ENCODE assay signal across 38 mouse cellular contexts in the genomic region with DNA sequence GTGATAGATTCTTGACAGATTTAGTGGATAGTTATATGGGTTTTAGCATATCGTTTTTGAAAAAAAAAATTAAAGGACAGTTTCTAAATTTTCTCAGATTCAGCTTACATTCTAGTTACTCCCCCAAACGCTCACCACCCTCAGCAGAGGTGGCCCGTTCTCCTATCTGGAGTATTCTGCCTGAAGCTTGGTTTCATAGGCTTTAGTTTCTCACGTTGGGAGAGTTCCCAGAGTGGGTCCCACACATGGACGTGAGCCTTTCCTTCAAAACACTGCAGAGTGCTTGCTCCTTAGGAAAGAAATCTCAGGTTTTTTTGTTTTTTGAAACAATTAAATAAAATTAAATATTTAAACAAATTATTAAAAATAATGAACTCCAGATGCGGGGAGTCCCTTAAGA. TPM values are rescaled to one million over a fixed set of nuclear protein-coding genes. Genes with fewer than 3 reads are reported as not detected.
"Had no signal": no experiment of that assay in that cellular context is flagged by ENCODE, and none has a peak within 500 bp of the region (broad histone marks: within the 10 kb centered on the region; RNA-seq: fewer than 3 reads in every experiment).

No protein-coding gene starts in this region.

- DNase-seq: left cerebral cortex, postnatal 4 days; liver; liver, embryonic 13.5 days; lung, adult 18-20 months; lung, adult 2 months; lung, embryonic 14.5 days; lung, postnatal 10 days; lung, postnatal 14 days; lung, postnatal 36 days; lung, postnatal 4 days; midbrain, embryonic 14.5 days had no signal

- H3K9me3 ChIP-seq: limb, embryonic 10.5 days; limb, embryonic 12.5 days; limb, embryonic 13.5 days; limb, embryonic 15.5 days; liver, embryonic 12.5 days; liver, embryonic 13.5 days; liver, embryonic 15.5 days; lung, embryonic 15.5 days; megakaryocyte, embryonic 14.5 days; midbrain, embryonic 10.5 days; midbrain, embryonic 12.5 days; midbrain, embryonic 13.5 days; midbrain, embryonic 15.5 days; neural tube, embryonic 12.5 days had no signal

- H3K4me1 ChIP-seq: limb, embryonic 10.5 days; limb, embryonic 12.5 days; limb, embryonic 15.5 days; liver, embryonic 12.5 days; liver, embryonic 13.5 days; liver, embryonic 15.5 days; midbrain, embryonic 10.5 days; midbrain, embryonic 12.5 days; midbrain, embryonic 13.5 days; midbrain, embryonic 15.5 days; neural tube, embryonic 12.5 days had no signal

- H3K36me3 ChIP-seq: limb, embryonic 10.5 days; limb, embryonic 12.5 days; limb, embryonic 13.5 days; limb, embryonic 15.5 days; liver, embryonic 12.5 days; liver, embryonic 13.5 days; liver, embryonic 15.5 days; lung, embryonic 15.5 days; midbrain, embryonic 10.5 days; midbrain, embryonic 12.5 days; midbrain, embryonic 13.5 days; midbrain, embryonic 15.5 days; neural tube, embryonic 12.5 days had no signal

- H3K9ac ChIP-seq: limb, embryonic 12.5 days; limb, embryonic 13.5 days; limb, embryonic 15.5 days; liver, embryonic 12.5 days; liver, embryonic 13.5 days; liver, embryonic 14.5 days; liver, embryonic 15.5 days; lung, embryonic 14.5 days; lung, embryonic 15.5 days; midbrain, embryonic 12.5 days; midbrain, embryonic 13.5 days; midbrain, embryonic 15.5 days; neural tube, embryonic 12.5 days had no signal

- H3K4me3 ChIP-seq: left cerebral cortex, adult 2 months; limb, embryonic 10.5 days; limb, embryonic 12.5 days; limb, embryonic 13.5 days; limb, embryonic 15.5 days; liver, embryonic 12.5 days; liver, embryonic 13.5 days; liver, embryonic 15.5 days; lung, embryonic 15.5 days; megakaryocyte, embryonic 14.5 days; midbrain, embryonic 10.5 days; midbrain, embryonic 12.5 days; midbrain, embryonic 13.5 days; midbrain, embryonic 15.5 days; myocyte; neural tube, embryonic 12.5 days had no signal

- H3K27me3 ChIP-seq: limb, embryonic 12.5 days; limb, embryonic 13.5 days; limb, embryonic 15.5 days; liver, embryonic 12.5 days; liver, embryonic 13.5 days; liver, embryonic 15.5 days; lung, embryonic 15.5 days; midbrain, embryonic 12.5 days; midbrain, embryonic 13.5 days; midbrain, embryonic 15.5 days; neural tube, embryonic 12.5 days had no signal

- H3K4me2 ChIP-seq: limb, embryonic 12.5 days; limb, embryonic 13.5 days; limb, embryonic 15.5 days; liver, embryonic 11.5 days; liver, embryonic 12.5 days; liver, embryonic 13.5 days; liver, embryonic 15.5 days; lung, embryonic 14.5 days; lung, embryonic 15.5 days; midbrain, embryonic 12.5 days; midbrain, embryonic 13.5 days; midbrain, embryonic 15.5 days; neural tube, embryonic 12.5 days had no signal

- H3K27ac ChIP-seq: left cerebral cortex, adult 2 months; limb, embryonic 10.5 days; limb, embryonic 12.5 days; limb, embryonic 13.5 days; limb, embryonic 15.5 days; liver, embryonic 12.5 days; liver, embryonic 13.5 days; liver, embryonic 14.5 days; liver, embryonic 15.5 days; lung, embryonic 15.5 days; macrophage; midbrain, embryonic 10.5 days; midbrain, embryonic 12.5 days; midbrain, embryonic 13.5 days; midbrain, embryonic 15.5 days; neural tube, embryonic 12.5 days had no signal

- ATAC-seq: liver, embryonic 12.5 days; lung, postnatal 0 days; midbrain, embryonic 13.5 days; midbrain, embryonic 15.5 days; midbrain, embryonic 16.5 days had no signal

RNA-seq across cellular contexts. Expression of a gene that starts 4.4 kb away (rescaled TPM):
- total RNA-seq: left cerebral cortex, adult 2 months; left cerebral cortex, postnatal 10 days; left cerebral cortex, postnatal 14 days; left cerebral cortex, postnatal 25 days; left cerebral cortex, postnatal 36 days; left cerebral cortex, postnatal 4 days had no signal
- polyA plus RNA-seq: limb, embryonic 10.5 days; limb, embryonic 11.5 days; limb, embryonic 13.5 days; limb, embryonic 15.5 days; liver, embryonic 11.5 days; liver, embryonic 13.5 days; liver, embryonic 15.5 days; liver, embryonic 16.5 days; lung, postnatal 0 days; midbrain, embryonic 10.5 days; midbrain, embryonic 12.5 days; midbrain, embryonic 13.5 days; midbrain, embryonic 15.5 days; midbrain, embryonic 16.5 days; neural tube, embryonic 11.5 days; neural tube, embryonic 12.5 days had no signal
